Mouse (Mus musculus): ENCODE measurements around the gene Epha6. TPM values are rescaled to one million over a fixed set of nuclear protein-coding genes. Genes with fewer than 3 reads are reported as not detected.

The Epha6 gene
- polyA plus RNA-seq, 1 experiment from 2014 or later, result not detected

DNA sequence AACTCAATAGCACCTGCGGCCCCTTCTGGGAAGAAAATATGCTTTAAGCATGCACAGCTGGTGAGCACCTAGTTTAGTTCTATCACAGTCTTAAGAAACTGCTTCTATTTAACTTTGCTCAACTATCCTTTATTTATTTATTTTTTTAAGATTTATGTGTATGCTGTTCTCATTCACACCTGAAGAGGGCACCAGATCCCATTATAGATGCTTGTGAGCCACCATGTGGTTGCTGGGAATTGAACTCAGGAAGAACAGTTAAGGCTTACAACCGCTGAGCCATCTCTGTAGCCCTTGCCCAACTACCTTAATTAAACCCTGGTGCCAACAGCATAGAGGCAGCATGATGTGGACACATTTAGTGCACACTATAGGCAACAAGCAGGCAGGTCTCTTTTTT, 938.4 kb downstream of the Epha6 start:
- Histone ChIP-seq H3K27me3 (replicated peaks; ENCODE audit: insufficient read depth, low read length) (no peaks in the 10 kb centered on the region), H3K27ac (ENCODE audit: low read length) (no peak overlapping the region), H3K9me3 (ENCODE audit: low read length) (no peaks in the 10 kb centered on the region), H3K4me3 (ENCODE audit: low read depth, low read length) (no peak overlapping the region), H3K9ac (replicated peaks; ENCODE audit: low read depth) (no peak overlapping the region), H3K4me1 (ENCODE audit: insufficient read depth, low read depth, low read length) (no peaks in the 10 kb centered on the region), H3K36me3 (ENCODE audit: insufficient read depth, low read length) (no peaks in the 10 kb centered on the region), H3K4me2 (replicated peaks; ENCODE audit: low read depth, low read length) (no peak overlapping the region)
- no peak for ATAC-seq
- no peak for TF ChIP-seq CTCF (IDR thresholded peaks at IDR 0.05)
- no peak for TF ChIP-seq EP300 (IDR thresholded peaks at IDR 0.05)
- WGBS, result 84% methylated on average over 2 of the region's 2 CpGs
- DNase-seq (ENCODE audit: low spot score), result no peak

DNA sequence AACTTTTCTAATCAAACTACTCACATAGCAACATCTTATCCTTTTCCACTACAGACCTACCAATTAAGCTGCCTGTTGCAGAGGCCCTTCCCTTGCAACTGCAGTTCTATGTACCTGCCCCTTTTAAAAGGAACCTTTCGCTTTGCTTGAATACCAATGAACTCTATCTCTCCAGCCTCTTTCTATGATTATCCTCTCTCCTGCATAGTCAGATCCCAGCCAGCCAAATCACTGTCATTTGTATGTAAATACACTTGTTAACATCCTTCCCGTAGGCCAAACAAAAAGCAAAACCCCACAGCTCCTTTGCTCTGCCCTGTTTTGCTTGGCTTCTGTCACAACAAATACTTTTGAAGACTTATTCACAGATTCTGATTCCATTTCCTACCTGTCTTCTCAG, 961.6 kb downstream of the Epha6 start:
- Histone ChIP-seq H3K4me1 (ENCODE audit: insufficient read depth, low read depth, low read length) (no peaks in the 10 kb centered on the region), H3K4me3 (ENCODE audit: low read depth, low read length) (no peak overlapping the region), H3K9ac (replicated peaks; ENCODE audit: low read depth) (no peak overlapping the region), H3K4me2 (replicated peaks; ENCODE audit: low read depth, low read length) (no peak overlapping the region), H3K27me3 (replicated peaks; ENCODE audit: insufficient read depth, low read length) (no peaks in the 10 kb centered on the region), H3K9me3 (ENCODE audit: low read length) (no peaks in the 10 kb centered on the region), H3K36me3 (ENCODE audit: insufficient read depth, low read length) (no peaks in the 10 kb centered on the region), H3K27ac (ENCODE audit: low read length) (no peak overlapping the region)
- ATAC-seq (no peak), DNase-seq (ENCODE audit: low spot score) (no peak)
- WGBS, result 44% methylated on average over 2 of the region's 2 CpGs
- no peak for TF ChIP-seq CTCF (IDR thresholded peaks at IDR 0.05)
- no peak for TF ChIP-seq EP300 (IDR thresholded peaks at IDR 0.05)

DNA sequence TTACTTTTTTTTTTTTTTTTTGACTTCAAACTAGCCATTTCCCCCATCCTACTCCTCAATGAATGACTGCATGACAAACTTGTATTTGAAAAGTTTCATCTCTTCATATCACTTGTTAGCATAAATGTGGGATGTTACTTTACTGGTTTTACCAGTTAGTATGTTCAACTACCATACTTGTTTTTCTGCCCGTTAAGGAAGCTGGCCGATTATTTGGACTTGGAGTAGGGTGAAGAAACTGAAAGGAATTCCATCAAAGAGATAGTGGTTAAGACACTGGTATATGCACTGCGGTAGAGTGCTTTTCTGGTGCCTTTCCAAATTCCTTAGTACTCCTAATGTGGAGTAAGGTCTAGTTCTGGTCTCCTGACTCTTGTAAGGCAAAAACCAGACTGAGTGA, 965.3 kb downstream of the Epha6 start:
- H3K9ac ChIP-seq (replicated peaks; ENCODE audit: low read depth), result no peak overlapping the region
- no peak overlapping the region; the same call in 1 of the 2 replicates for H3K4me2 ChIP-seq (replicated peaks; ENCODE audit: low read depth, low read length)
- no peak overlapping the region for H3K27ac ChIP-seq (ENCODE audit: low read length)
- H3K4me1 ChIP-seq (ENCODE audit: insufficient read depth, low read depth, low read length), result no peaks in the 10 kb centered on the region
- no peak for DNase-seq (ENCODE audit: low spot score)
- H3K9me3 ChIP-seq (ENCODE audit: low read length), result no peaks in the 10 kb centered on the region
- H3K36me3 ChIP-seq (ENCODE audit: insufficient read depth, low read length), result no peaks in the 10 kb centered on the region
- no peak overlapping the region; the same call in 1 of the 2 replicates for H3K4me3 ChIP-seq (ENCODE audit: low read depth, low read length)
- H3K27me3 ChIP-seq (replicated peaks; ENCODE audit: insufficient read depth, low read length), result no peaks in the 10 kb centered on the region
- no peak for TF ChIP-seq CTCF (IDR thresholded peaks at IDR 0.05)
- no peak for TF ChIP-seq EP300 (IDR thresholded peaks at IDR 0.05)
- no peak for ATAC-seq
- WGBS, result 75% methylated on average over 3 of the region's 3 CpGs

DNA sequence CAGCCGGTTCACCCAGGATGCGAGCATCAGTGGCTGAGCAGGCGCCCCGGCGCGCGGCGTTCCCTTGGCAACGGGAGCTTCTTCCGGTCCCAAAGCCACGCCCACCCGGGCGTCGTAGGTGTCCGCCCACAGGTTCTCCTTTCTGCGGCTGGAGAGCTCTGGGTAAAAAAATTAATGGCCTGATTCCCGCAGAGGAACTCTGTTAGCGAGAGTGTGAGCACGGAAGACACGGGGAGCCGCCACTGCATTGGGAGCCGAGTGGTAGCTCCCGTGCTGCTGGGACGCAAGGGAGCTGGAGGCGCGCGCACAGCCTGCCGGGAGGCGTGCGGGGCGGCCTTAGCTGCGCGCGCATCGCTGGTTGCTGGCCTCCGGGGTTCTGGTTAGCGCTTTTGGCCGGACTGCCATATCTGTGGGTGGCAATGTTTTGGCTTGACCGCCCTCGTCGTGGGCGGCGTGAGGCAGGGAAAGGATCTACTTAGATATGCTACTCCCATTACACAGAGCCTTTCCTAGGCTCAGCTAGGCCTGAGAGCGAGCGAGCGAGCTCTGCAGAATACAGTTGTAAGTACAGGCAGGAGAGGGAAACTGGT, 966.1 kb downstream of the Epha6 start, which contains the start of gene Arl6:
Gene Arl6, minus strand, starts transcription at position 290 of the 590 bp plus-strand sequence.
- ATAC-seq, result peak; percentile 99
- under 1% methylated on average over 45 of the region's 46 CpGs for WGBS

DNA sequence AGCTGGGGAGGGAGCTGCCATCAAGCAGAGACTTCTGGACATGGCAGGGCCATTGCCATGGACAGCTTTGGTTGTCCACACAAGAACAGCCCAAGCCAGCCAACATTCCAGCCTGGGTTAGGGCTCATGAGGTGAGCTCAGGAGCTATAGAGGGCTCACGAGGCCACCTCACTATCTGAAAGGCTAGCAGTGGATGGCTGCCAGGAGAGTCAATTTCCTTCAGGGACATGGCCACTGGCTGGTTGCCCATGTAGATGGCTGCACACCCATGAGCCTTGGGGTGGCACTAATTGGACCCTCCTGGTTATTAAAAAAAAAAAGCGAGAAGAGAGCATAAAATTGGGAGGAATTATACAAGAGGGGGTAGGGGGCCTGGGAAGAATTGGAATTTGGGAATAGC, 970.7 kb downstream of the Epha6 start:
- ATAC-seq, result no peak
- no peak for TF ChIP-seq EP300 (IDR thresholded peaks at IDR 0.05)
- DNase-seq (ENCODE audit: low spot score), result no peak
- Histone ChIP-seq H3K27me3 (replicated peaks; ENCODE audit: insufficient read depth, low read length) (no peaks in the 10 kb centered on the region), H3K9ac (replicated peaks; ENCODE audit: low read depth) (no peak overlapping the region), H3K4me2 (replicated peaks; ENCODE audit: low read depth, low read length) (no peak overlapping the region), H3K4me1 (ENCODE audit: insufficient read depth, low read depth, low read length) (no peaks in the 10 kb centered on the region), H3K4me3 (ENCODE audit: low read depth, low read length) (no peak overlapping the region), H3K36me3 (ENCODE audit: insufficient read depth, low read length) (no peaks in the 10 kb centered on the region), H3K9me3 (ENCODE audit: low read length) (no peaks in the 10 kb centered on the region), H3K27ac (ENCODE audit: low read length) (no peak overlapping the region)
- WGBS, result 75% methylated on average over 2 of the region's 2 CpGs

More for the DNA sequence above, 966.1 kb downstream of the Epha6 start, which contains the start of gene Arl6:
- Histone ChIP-seq H3K9me3 (ENCODE audit: low read length) (no peaks in the 10 kb centered on the region), H3K36me3 (ENCODE audit: insufficient read depth, low read length) (no peaks in the 10 kb centered on the region), H3K9ac (replicated peaks; ENCODE audit: low read depth) (peak within 1 kb of the TSS; percentile 30; the same call in 1 of the 2 replicates), H3K4me1 (ENCODE audit: insufficient read depth, low read depth, low read length) (no peaks in the 10 kb centered on the region), H3K27ac (ENCODE audit: low read length) (peak within 1 kb of the TSS; percentile 88), H3K27me3 (replicated peaks; ENCODE audit: insufficient read depth, low read length) (no peaks in the 10 kb centered on the region), H3K4me2 (replicated peaks; ENCODE audit: low read depth, low read length) (peak within 1 kb of the TSS; percentile 60), H3K4me3 (ENCODE audit: low read depth, low read length) (peak within 1 kb of the TSS; percentile 42)
- peak; percentile 95 for DNase-seq (ENCODE audit: low spot score)
- TF ChIP-seq EP300 (IDR thresholded peaks at IDR 0.05) (no peak), CTCF (IDR thresholded peaks at IDR 0.05) (no peak)

DNA sequence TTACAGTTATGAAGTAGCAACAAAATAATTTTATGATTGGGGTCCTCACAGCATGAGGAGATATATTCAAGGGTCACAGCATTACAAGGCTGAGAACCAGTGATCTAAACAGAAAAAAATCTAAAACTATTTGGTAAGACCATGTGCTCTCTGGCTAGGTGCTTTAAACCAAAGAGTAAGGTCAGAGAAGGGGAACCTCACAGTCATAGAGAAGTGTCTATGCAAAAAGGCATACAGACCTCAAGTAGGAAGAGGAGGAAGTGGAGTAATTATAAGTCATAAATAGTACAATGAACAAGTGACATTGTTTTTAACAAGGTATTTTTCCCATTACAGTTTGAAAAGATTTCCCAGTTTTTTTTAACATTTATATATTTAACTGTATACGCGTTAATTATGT, 983.8 kb downstream of the Epha6 start:
- 97% methylated on average over 2 of the region's 2 CpGs for WGBS
- no peak for DNase-seq (ENCODE audit: low spot score)
- Histone ChIP-seq H3K36me3 (ENCODE audit: insufficient read depth, low read length) (no peaks in the 10 kb centered on the region), H3K27me3 (replicated peaks; ENCODE audit: insufficient read depth, low read length) (no peaks in the 10 kb centered on the region), H3K4me2 (replicated peaks; ENCODE audit: low read depth, low read length) (no peak overlapping the region), H3K9ac (replicated peaks; ENCODE audit: low read depth) (no peak overlapping the region), H3K9me3 (ENCODE audit: low read length) (no peaks in the 10 kb centered on the region), H3K4me1 (ENCODE audit: insufficient read depth, low read depth, low read length) (no peaks in the 10 kb centered on the region), H3K4me3 (ENCODE audit: low read depth, low read length) (no peak overlapping the region), H3K27ac (ENCODE audit: low read length) (no peak overlapping the region)
- no peak for ATAC-seq
- TF ChIP-seq EP300 (IDR thresholded peaks at IDR 0.05), result no peak
- no peak for TF ChIP-seq CTCF (IDR thresholded peaks at IDR 0.05)

Data from lung, postnatal 0 days (tissue).